Mouse (Mus musculus): Measurements from ENCODE around the gene Traf5.

Gene Traf5

DNA sequence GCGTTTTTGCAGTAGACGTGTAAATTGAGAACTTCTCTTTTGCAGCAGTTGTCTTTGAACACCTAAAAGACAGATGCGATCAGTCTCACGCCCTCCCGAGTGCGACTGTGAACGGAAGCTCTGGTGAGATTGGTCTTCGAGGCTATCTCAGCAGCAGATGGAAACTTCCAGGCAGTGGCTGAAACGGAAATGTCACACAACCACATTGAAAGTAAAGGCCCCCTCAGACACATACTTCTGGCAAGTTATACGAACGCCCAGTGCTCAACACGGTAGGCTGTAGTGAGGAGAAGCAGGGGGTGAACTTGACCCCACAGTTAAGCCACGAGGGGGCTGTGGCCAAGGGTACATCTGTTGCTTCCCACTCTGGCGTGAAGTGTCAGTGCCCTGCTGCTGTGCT is 29.7 kb downstream of the Traf5 start:
- no peak for DNase-seq (ENCODE audit: low spot score)

GRCm38 (mm10) chr1:192061666-192062306 is 30.6 kb downstream of the Traf5 start:
- DNase-seq (ENCODE audit: low spot score) = peak; percentile 42

- no peak for DNase-seq (ENCODE audit: low spot score)
Measured at GRCm38 (mm10) chr1:192058911-192059310, 33.4 kb downstream of the Traf5 start.

GRCm38 (mm10) chr1:192053726-192054125 is 38.6 kb downstream of the Traf5 start:
- no peak for DNase-seq (ENCODE audit: low spot score)

GRCm38 (mm10) chr1:192052986-192053385 is 39.4 kb downstream of the Traf5 start:
- DNase-seq (ENCODE audit: low spot score) = no peak

- DNase-seq (ENCODE audit: low spot score) = no peak
Measured at GRCm38 (mm10) chr1:192052461-192052860, 39.9 kb downstream of the Traf5 start.

- no peak for DNase-seq (ENCODE audit: low spot score)
Measured at GRCm38 (mm10) chr1:191999022-191999421, 93.3 kb downstream of the Traf5 start.

DNA sequence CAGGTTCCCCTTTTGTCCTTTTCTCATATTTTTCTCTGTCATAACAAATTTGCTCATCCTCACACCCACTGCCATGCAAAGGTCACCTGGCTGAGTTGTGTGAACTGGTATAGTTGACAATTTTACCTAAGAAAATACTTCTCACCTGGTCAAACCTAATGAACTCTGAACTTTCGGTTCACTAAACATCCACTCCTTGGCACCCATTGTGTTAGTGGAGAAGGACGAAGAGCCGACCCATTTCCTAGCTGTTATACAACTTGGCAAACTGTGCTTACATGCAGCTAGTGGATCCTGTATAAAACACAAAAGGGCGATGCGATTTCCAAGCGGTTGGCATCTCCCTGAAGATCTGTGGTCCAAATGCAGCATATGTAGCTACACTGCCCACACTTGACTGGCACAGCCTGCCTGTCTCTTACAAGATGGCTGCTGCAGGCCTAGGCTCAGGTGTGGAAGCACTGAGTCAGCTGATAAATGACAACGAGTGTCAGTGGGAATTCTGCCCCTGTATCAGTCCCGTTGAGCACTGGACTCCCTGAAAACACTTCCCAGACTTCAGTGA is 95.7 kb downstream of the Traf5 start:
- no peak for DNase-seq (ENCODE audit: low spot score)

DNA sequence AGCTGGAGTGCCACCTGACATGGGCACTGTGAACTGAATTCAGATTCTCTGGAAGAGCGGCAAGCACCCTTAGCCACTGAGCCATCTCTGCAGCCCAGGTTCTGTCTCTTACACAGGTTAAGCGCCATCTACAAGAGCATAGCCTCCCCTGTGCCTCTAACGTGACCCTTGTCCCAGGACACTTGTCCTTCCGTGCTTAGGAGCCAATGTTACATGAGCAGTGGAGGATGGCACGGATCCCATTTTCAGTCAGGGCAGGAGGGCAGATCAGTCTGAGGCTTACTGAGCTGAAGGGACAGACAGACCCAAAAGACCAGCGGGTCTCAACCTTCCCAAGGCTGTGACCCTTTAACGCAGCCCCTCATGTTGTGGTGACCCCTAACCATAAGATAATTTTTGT is 96.4 kb downstream of the Traf5 start:
- DNase-seq (ENCODE audit: low spot score) = no peak

- DNase-seq (ENCODE audit: low spot score) = peak; percentile 73
Measured at GRCm38 (mm10) chr1:191995488-191995887, 96.9 kb downstream of the Traf5 start.

DNA sequence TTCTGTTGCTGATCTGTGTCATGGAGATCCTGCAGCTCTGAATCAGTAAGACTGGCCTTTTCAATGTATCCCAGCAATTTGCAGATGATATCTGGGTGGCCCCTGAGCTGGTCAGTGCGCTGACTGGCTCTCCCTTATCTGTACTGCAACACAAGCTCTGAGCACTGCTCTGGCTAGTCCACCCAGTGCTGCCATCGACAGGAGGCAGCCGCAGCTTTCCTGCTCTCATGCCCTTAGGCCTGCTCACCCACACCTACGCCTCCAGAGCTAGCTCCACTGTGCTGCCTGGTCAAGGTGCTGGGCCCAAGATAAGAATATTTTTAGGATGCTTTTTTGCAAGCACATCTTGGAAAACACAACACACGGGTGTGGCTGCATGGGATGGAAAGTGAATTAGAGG is 97.9 kb downstream of the Traf5 start:
- DNase-seq (ENCODE audit: low spot score) = no peak

DNA sequence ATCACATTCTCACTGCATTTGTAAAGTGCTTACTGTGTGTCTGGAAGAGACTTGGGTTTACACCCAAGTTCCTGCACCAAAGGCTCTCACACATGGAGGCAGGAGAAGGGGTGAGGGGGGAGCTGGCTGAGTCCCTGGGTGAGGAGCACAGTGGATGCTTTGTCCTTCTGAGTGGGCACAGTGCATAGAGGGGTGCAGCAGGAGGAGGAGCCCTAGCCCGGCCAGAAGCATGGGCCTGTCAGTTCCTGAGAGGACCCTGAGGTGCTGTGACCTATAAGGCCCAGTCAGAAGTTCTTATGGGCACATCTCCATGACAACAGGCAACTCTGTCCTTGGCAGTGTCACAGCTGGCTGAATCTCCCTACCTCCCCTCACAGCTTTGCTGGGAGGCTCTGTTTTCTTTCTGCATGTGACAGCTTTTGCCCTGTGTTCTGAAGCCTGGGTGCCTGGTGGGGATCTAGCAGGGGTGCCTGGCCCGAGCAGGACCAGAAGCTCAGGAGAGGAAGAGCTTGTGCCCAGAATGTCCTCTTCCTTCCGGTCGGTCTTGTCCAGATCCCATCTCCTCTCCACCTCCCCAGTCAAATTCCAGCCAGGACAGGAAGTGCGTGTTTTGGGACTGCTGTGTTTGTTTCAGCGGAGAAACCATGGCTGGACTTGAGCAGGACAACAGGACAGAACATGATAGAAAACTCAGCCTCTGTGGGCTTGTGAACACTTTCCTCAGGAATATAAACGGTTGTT is 100.1 kb downstream of the Traf5 start:
- no peak for DNase-seq (ENCODE audit: low spot score)

- DNase-seq (ENCODE audit: low spot score) = peak; percentile 99
Measured at GRCm38 (mm10) chr1:191989994-191990393, 102.4 kb downstream of the Traf5 start.

- DNase-seq (ENCODE audit: low spot score) = no peak
Measured at GRCm38 (mm10) chr1:191989060-191989459, 103.3 kb downstream of the Traf5 start.

- DNase-seq (ENCODE audit: low spot score) = no peak
Measured at GRCm38 (mm10) chr1:191988646-191989045, 103.7 kb downstream of the Traf5 start.

DNA sequence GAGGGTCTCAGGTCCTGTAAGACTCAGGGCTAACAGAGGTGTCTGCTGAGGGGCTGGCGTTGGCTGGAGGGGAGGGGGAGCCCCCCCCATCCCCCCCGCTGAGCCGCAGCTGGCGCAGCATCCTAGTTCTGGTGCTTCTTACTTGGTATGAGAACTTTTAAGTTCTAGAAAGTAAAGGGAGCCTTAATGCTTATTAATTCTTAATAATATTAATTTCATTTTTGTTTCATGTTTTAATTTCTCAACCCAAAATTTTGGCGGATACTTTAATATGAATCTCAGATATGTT is 104.9 kb downstream of the Traf5 start:
- no peak for DNase-seq (ENCODE audit: low spot score)

DNA sequence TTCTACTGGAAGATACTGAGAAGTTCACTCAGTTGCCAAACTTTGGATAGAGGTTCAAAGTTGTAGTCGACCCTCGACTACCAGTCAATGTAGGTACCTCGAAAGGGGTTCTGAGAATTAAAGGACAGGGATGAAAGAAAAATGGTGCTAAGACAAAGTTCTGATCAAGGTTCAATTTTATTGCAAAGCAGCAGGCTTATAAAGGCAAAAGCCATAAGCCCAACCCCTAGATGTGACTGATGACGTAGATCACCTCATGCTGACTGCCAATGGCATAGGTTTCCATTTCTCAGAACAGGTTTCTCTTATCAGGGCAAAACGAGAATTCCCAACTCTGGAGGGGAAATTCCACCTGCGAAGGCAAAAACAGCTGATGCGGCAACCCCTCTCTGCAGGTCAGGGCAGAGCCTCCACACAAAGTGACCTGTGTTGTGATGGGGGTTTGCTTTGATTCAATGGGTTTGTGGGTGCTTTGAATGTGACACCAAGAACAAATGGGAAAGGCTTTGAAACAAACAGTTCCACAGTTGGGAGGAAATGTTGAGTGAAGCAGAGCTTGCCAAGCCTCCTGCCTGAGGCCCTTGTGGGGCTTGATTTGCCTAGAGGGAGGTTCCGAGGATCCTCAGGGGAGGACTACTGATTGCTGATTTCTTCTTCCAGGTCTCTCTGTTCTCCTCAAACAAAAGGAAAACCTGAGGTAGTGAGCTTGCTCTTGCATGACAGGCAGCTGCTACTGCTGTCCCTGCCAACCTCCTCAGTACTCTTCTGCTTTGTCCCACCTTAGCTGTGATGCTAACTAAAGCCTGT is 105.5 kb downstream of the Traf5 start:
- no peak for DNase-seq (ENCODE audit: low spot score)

DNA sequence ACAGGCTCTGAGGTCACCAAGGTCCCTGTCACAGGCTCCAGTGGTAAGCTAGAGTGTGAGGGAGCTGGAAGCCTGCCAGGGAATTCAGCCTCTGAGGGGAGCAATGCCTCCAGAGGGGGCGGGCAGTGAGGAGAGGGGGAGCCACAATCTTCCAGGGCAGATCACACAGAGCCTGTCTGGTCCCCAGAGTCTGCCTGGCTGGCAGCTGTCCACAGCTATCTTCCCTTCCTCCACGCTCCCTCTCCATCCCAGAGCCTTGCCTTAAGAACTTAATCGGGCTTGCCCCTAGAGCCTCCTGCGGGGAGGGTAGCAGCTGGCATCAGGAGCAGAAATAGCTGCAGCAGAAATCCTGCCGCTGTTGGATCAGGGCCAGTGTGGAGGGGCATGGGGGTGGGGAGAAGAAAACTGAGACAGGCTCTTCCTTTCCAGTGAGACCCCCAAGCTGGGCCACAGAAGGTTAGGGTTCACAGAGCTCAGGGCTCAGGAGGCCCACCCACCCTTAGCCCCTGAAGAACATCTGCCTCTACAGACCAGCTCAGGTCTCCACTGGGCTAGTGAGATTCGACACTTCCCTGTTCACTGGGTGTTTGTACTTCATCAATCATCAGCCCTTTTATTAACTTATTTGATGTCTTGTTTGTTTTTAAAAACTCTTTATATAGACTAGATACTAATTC is 110.8 kb downstream of the Traf5 start:
- peak; percentile 19 for DNase-seq (ENCODE audit: low spot score)

DNA sequence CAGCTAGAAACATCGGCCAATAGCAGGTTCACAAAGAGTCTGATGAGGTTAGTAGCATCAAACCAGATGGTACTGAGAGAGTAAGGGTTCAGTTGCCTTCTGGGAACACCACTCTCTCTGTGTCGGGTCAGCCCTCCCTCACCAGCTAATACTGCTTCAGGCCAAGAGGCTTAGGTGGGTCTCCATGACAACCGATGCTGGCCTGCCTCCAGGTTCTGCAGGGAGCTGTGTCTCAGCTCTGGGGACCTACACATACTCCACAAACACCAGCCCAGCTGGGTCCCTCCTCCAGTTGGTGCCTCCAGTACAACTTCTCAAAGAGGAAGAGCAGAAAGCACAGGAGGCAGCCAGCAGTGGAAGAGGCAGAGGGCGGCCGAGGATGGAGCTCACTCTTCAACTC is 115.2 kb downstream of the Traf5 start, which contains the start of gene Rd3:
Gene Rd3, plus strand, starts transcription at position 184 of the 400 bp plus-strand sequence.
- DNase-seq (ENCODE audit: low spot score) = peak; percentile 33

GRCm38 (mm10) chr1:191974509-191975405 is 117.6 kb downstream of the Traf5 start:
- no peak for DNase-seq (ENCODE audit: low spot score)

DNA sequence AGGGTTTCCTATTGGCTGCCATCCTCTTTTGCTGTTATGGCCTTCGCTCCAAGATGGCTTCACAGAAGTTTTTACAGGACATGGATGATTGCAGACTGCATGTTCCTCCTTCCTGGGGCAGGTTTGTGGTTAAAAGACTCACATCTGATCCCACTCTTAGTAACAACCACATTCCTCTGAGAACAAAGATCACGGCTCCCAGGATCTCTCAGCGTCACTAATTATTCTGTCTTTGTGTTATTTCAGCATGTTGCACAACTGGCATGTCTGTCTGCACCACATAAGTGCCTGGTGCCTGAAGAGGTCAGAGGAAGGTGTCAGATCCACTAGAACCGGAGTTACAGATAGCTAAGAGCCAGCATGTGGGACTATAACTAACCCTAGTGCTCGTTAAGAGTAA is 122.4 kb downstream of the Traf5 start:
- DNase-seq (ENCODE audit: low spot score) = no peak
